Mouse (Mus musculus) layer of hippocampus, adult 11-12 months (tissue): ENCODE measurements around the gene Exoc8.

Experiments
- DNase-seq: peaks from one replicate; pipeline ENCODE4 v3.0.0; 2022; ENCODE audit warnings: low spot score

Gene Exoc8

GRCm38 (mm10) chr8:124845573-124845972 lies 51.9 kb downstream of the Exoc8 start:
- DNase-seq: no peak

DNA sequence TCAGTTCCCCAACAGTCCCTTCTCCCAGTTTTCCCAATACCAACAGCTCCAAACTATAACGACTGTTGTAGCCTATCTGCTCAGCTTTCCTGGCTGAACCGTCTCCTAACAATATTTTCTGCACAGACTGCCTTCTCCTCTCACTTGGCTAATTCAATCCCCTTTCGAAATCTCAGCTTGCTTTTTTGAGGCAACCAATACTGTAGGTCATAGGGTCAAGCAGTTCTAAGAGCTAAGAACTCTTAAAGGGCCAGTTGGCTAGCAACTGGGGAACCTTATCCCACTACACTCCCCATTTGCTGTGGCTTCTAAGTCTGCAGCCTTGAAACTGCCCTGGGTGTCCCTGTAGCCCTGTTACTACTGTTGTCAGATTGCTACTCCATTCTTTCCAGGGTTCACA lies 52.4 kb downstream of the Exoc8 start:
- DNase-seq: no peak
